Mouse (Mus musculus) liver, adult 2 months (tissue): ENCODE measurements around the gene Lgals12.

Source experiments
- CTCF ChIP-seq: fragments of 200-500 bp; IDR thresholded peaks from 2 replicates; pipeline ENCODE4 v1.5.1; 2011; ENCODE audit warnings: low read depth, low read length, control low read depth
- POLR2A ChIP-seq: fragments of 200-500 bp; IDR thresholded peaks from 2 replicates; pipeline ENCODE4 v1.6.1; 2011; ENCODE audit warnings: low read length, control low read depth; ENCODE audit not compliant: insufficient read depth; ENCODE audit errors: extremely low read depth

- TF ChIP-seq CTCF, result no peak
- TF ChIP-seq POLR2A, result no peak
Measured at GRCm38 (mm10) chr19:7569650-7570049, 37.3 kb downstream of the Lgals12 start.
